Mouse (Mus musculus) heart, embryonic 11.5 days (tissue): Measurements from ENCODE around the gene Tjap1. TPM values are rescaled to one million over a fixed set of nuclear protein-coding genes. Genes with fewer than 3 reads are reported as not detected.
A peak's percentile ranks its signal among the peaks of the same experiment; 100 is the strongest.

Experiments used
- ATAC-seq: fragments of 200-750 bp; cut with Nextera tagmentation; replicated peaks from 2 replicates; pipeline ENCODE4 v1.8.0; 2017; ENCODE audit warnings: moderate library complexity; ENCODE audit not compliant: insufficient number of reproducible peaks, low FRiP score, low TSS enrichment
- H3K27ac ChIP-seq: fragments of 300-500 bp; sonication (generic); 2 replicates; pipeline ENCODE4 v1.5.1; 2014; ENCODE audit warnings: mild to moderate bottlenecking, low read depth, low read length
- H3K27me3 ChIP-seq: fragments of 300-500 bp; sonication (generic); 2 replicates; pipeline ENCODE4 v1.6.1; 2014; ENCODE audit warnings: mild to moderate bottlenecking, low read length, mixed read lengths; ENCODE audit not compliant: control insufficient read depth, insufficient read depth
- H3K36me3 ChIP-seq: fragments of 300-500 bp; sonication (generic); 2 replicates; pipeline ENCODE4 v1.6.1; 2014; ENCODE audit warnings: mild to moderate bottlenecking, low read length, moderate library complexity, mixed read lengths; ENCODE audit not compliant: control insufficient read depth, insufficient read depth
- H3K4me1 ChIP-seq: fragments of 300-500 bp; sonication (generic); 2 replicates; pipeline ENCODE4 v1.6.1; 2014; ENCODE audit warnings: low read length; ENCODE audit not compliant: control insufficient read depth, insufficient read depth
- H3K4me2 ChIP-seq: fragments of 300-500 bp; sonication (generic); 2 replicates; pipeline ENCODE4 v1.6.1; 2014; ENCODE audit warnings: mild to moderate bottlenecking, moderate library complexity
- H3K4me3 ChIP-seq: fragments of 300-500 bp; sonication (generic); 2 replicates; pipeline ENCODE4 v1.5.1; 2014; ENCODE audit warnings: low read depth, low read length
- H3K9ac ChIP-seq: fragments of 300-500 bp; sonication (generic); 2 replicates; pipeline ENCODE4 v1.6.1; 2014; ENCODE audit warnings: mild to moderate bottlenecking, low read depth, low read length, moderate library complexity
- H3K9me3 ChIP-seq: fragments of 300-500 bp; sonication (generic); replicated peaks from 2 replicates; pipeline ENCODE4 v1.6.1; 2016; ENCODE audit warnings: low read length; ENCODE audit not compliant: control insufficient read depth
- WGBS: fragments of 180-500 bp; shearing (Covaris S2); extraction: QIAGEN DNeasy Blood & Tissue Kit; methylation state at CpG from one replicate; pipeline ENCODE4 v1.1.7; 2014; ENCODE audit not compliant: insufficient replicate concordance; 5-methylcytosine and 5-hydroxymethylcytosine counted together
- polyA plus RNA-seq: library from polyadenylated mRNA; unstranded; fragments of >200 nt; fragmentation: Nextera tagmentation; extraction: Ambion mirVana; gene quantifications from 2 replicates; pipeline ENCODE4 v1.2.1, GENCODE M21; 2014

Gene Tjap1
- polyA plus RNA-seq, 1 experiment from 2014 or later, result 36.8 TPM

- Histone ChIP-seq H3K9ac (no peak overlapping the region), H3K27me3 (no peaks in the 10 kb centered on the region), H3K36me3 (no peaks in the 10 kb centered on the region), H3K4me3 (no peak overlapping the region), H3K9me3 (no peaks in the 10 kb centered on the region), H3K4me1 (peaks cover 5% of the 10 kb centered on the region), H3K27ac (no peak overlapping the region), H3K4me2 (no peak overlapping the region)
- 76% methylated on average over 10 of the region's 10 CpGs for WGBS
- no peak for ATAC-seq
These were observed 27.7 kb upstream of the Tjap1 start for GRCm38 (mm10) chr17:46310515-46310914.

DNA sequence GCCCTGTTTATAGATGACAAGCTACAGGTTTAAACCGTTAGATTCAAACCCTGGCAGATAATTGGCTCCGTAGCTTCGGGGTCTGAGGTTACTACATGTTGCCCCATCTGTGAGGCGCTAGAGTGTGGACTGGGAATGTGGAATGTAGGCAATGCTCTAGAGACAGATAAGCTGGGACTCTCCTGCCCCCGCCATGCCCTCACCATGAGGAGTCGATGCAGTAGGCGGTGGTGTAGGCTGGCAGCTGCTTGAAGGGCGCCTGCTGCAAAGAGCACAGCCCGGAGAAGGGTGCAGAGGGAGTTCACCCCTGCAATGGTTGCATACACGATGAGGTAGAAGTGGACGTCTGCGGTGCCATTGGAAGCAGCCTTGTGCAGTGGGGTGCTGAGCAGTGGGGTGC, 27.0 kb upstream of the Tjap1 start:
- H3K27me3 ChIP-seq, result no peaks in the 10 kb centered on the region
- no peak overlapping the region for H3K4me2 ChIP-seq
- WGBS, result 47% methylated on average over 12 of the region's 12 CpGs
- no peak overlapping the region for H3K4me3 ChIP-seq
- H3K4me1 ChIP-seq, result peaks cover 5% of the 10 kb centered on the region
- no peak; the same call in 1 of the 2 replicates for ATAC-seq
- no peak overlapping the region for H3K9ac ChIP-seq
- H3K9me3 ChIP-seq, result no peaks in the 10 kb centered on the region
- no peak overlapping the region for H3K27ac ChIP-seq
- no peaks in the 10 kb centered on the region for H3K36me3 ChIP-seq

- no peak for ATAC-seq
- H3K36me3 ChIP-seq, result no peaks in the 10 kb centered on the region
- H3K4me3 ChIP-seq, result no peak overlapping the region
- H3K9me3 ChIP-seq, result no peaks in the 10 kb centered on the region
- H3K4me1 ChIP-seq, result peaks cover 5% of the 10 kb centered on the region
- H3K4me2 ChIP-seq, result no peak overlapping the region
- peaks cover 9% of the 10 kb centered on the region; the same call in 1 of the 2 replicates for H3K27me3 ChIP-seq
- 91% methylated on average over 15 of the region's 15 CpGs for WGBS
- H3K9ac ChIP-seq, result no peak overlapping the region
- H3K27ac ChIP-seq, result no peak overlapping the region
These were observed 24.1 kb upstream of the Tjap1 start for GRCm38 (mm10) chr17:46306956-46307355.

DNA sequence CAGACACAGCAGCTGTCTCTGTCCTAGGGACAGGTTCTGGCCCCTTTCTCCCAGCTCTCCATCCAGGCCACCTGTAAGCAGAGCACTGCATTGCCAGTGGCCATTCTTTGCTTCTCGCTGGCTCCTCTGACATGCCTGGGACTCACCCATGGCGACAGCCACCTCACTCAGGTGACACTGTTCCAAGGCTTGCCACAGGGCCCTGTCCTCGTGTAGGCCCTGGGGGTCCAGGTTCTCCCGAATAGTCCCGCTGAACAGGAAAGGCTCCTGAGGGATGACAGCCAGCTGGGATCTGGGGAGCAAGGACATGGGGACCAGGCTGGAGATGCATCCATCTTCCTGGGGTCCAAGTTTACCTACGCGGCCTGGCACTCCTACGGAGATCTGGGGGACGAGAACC, 21.4 kb upstream of the Tjap1 start:
- Histone ChIP-seq H3K4me3 (no peak overlapping the region), H3K4me2 (no peak overlapping the region), H3K27ac (no peak overlapping the region), H3K9me3 (no peaks in the 10 kb centered on the region), H3K27me3 (peaks cover 22% of the 10 kb centered on the region), H3K9ac (no peak overlapping the region), H3K4me1 (no peaks in the 10 kb centered on the region), H3K36me3 (no peaks in the 10 kb centered on the region)
- 84% methylated on average over 9 of the region's 9 CpGs for WGBS
- no peak for ATAC-seq

GRCm38 (mm10) chr17:46301892-46302291, 19.1 kb upstream of the Tjap1 start:
- H3K4me3 ChIP-seq, result no peak overlapping the region
- no peaks in the 10 kb centered on the region for H3K36me3 ChIP-seq
- H3K9me3 ChIP-seq, result no peaks in the 10 kb centered on the region
- peaks cover 42% of the 10 kb centered on the region for H3K27me3 ChIP-seq
- H3K27ac ChIP-seq, result no peak overlapping the region
- ATAC-seq, result no peak
- no peak overlapping the region for H3K9ac ChIP-seq
- 69% methylated on average over 12 of the region's 12 CpGs for WGBS
- peaks cover 7% of the 10 kb centered on the region for H3K4me1 ChIP-seq
- H3K4me2 ChIP-seq, result no peak overlapping the region

GRCm38 (mm10) chr17:46298220-46298913, 15.5 kb upstream of the Tjap1 start:
- peak overlapping the region; percentile 64; the same call in 1 of the 2 replicates for H3K9ac ChIP-seq
- ATAC-seq, result peak; percentile 44; the same call in 1 of the 2 replicates
- H3K4me2 ChIP-seq, result peak overlapping the region; percentile 100
- H3K36me3 ChIP-seq, result no peaks in the 10 kb centered on the region
- H3K4me3 ChIP-seq, result peak overlapping the region; percentile 61
- H3K4me1 ChIP-seq, result peaks cover 7% of the 10 kb centered on the region
- no peaks in the 10 kb centered on the region for H3K9me3 ChIP-seq
- WGBS, result under 1% methylated on average over 47 of the region's 48 CpGs
- no peak overlapping the region for H3K27ac ChIP-seq
- peaks cover 62% of the 10 kb centered on the region for H3K27me3 ChIP-seq

DNA sequence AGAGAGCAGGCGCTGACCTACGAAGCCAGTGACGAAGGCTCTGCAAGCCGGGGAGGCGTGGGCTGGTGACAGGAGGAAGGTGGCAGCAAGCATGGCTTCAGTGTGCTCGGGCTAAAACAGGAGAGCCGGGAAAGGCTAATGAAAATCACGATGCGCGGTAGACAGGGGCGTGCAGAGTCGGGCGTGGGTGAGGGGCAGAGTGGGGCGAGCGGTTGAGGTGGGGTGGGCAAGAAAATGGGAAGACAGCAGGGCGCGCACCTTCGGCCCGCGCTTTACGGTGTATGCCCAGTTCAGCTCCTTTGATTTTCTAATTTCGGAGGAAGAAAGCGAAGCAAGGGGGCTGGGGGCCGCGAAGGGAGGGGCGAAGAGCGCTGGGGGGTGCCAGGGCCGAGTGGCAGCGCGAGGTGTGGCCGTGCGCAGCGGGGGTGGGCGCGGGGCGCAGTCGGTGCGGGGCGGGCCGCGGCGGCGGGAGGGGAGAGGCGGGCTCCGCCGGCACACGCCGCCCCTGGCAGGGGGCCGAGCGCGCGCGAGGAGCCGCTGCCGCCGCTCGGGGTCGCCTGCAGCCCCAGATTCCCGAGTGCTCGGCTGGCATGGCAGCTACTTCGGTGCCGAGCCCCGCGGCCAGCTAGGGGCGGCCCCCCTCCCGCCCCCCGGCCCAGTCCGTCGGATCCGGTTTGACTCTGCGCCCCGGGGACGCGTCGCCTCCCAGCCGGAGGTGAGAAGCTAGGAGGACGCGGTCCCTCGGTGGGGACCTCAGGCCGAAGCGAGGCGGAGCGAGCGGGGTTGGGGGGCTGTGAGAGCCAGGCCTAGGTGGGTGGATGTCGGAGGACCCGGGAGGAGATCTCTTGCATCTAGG, 14.8 kb upstream of the Tjap1 start, which contains the start of gene Dlk2:
TSS of gene Dlk2 (plus strand) at position 58 of the 856 bp plus-strand sequence.
- peaks cover 68% of the 10 kb centered on the region for H3K27me3 ChIP-seq
- H3K9me3 ChIP-seq, result no peaks in the 10 kb centered on the region
- peak; percentile 18; the same call in 1 of the 2 replicates for ATAC-seq
- H3K4me2 ChIP-seq, result peak within 1 kb of the TSS; percentile 100
- WGBS, result under 1% methylated on average over 57 of the region's 86 CpGs
- peaks cover 7% of the 10 kb centered on the region for H3K4me1 ChIP-seq
- H3K27ac ChIP-seq, result no peak within 1 kb of the TSS
- peak within 1 kb of the TSS; percentile 61 for H3K4me3 ChIP-seq
- peak within 1 kb of the TSS; percentile 64; the same call in 1 of the 2 replicates for H3K9ac ChIP-seq
- no peaks in the 10 kb centered on the region for H3K36me3 ChIP-seq

DNA sequence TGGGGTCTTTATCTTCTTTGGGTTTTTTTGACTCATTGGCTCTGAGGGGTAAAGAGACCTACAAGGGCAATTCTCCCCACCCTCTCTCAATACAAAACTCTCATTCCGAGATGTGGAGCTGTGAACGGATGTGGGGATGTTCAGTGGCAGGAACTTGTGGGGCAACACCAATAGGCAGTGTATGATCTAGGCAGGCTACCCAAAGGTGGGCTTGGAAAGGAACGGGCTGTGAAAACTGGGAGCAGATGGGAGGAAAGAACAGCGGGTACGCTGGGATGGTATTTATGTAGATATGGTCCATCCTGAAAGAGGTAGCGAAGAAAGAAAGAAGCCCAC, 14.2 kb upstream of the Tjap1 start:
- H3K36me3 ChIP-seq, result no peaks in the 10 kb centered on the region
- peaks cover 7% of the 10 kb centered on the region for H3K4me1 ChIP-seq
- H3K27ac ChIP-seq, result no peak overlapping the region
- H3K9ac ChIP-seq, result no peak overlapping the region
- peaks cover 65% of the 10 kb centered on the region for H3K27me3 ChIP-seq
- peak overlapping the region; percentile 100 for H3K4me2 ChIP-seq
- no peak for ATAC-seq
- H3K9me3 ChIP-seq, result no peaks in the 10 kb centered on the region
- 9% methylated on average over 6 of the region's 6 CpGs for WGBS
- H3K4me3 ChIP-seq, result peak overlapping the region; percentile 61
